Mouse (Mus musculus) forebrain, embryonic 16.5 days (tissue): ENCODE measurements at regions not wholly inside any gene's neighbourhood (a gene's known extent, or its start where the extent isn't known, plus 50 kb on each side); places are given as distances from the start of the nearest gene placed in this dataset.
A peak's percentile ranks its signal among the peaks of the same experiment; 100 is the strongest.

Experiments used
- ATAC-seq: fragments of 200-750 bp; cut with Nextera tagmentation; 2 replicates; pipeline ENCODE4 v1.8.0; 2017; ENCODE audit warnings: mild to moderate bottlenecking, moderate library complexity
- H3K27ac ChIP-seq: fragments of 300-500 bp; sonication (generic); 2 replicates; pipeline ENCODE4 v1.5.1; 2014; ENCODE audit warnings: low read length, control low read depth
- H3K27me3 ChIP-seq: fragments of 300-500 bp; sonication (generic); replicated peaks from 2 replicates; pipeline ENCODE4 v1.6.1; 2014; ENCODE audit warnings: low read length; ENCODE audit not compliant: control insufficient read depth, insufficient read depth
- H3K36me3 ChIP-seq: fragments of 300-500 bp; sonication (generic); 2 replicates; pipeline ENCODE4 v1.6.1; 2014; ENCODE audit not compliant: control insufficient read depth, insufficient read depth
- H3K4me1 ChIP-seq: fragments of 300-500 bp; sonication (generic); replicated peaks from 2 replicates; pipeline ENCODE4 v1.6.1; 2014; ENCODE audit warnings: low read length; ENCODE audit not compliant: control insufficient read depth, insufficient read depth
- H3K4me2 ChIP-seq: fragments of 300-500 bp; sonication (generic); 2 replicates; pipeline ENCODE4 v1.6.1; 2014; ENCODE audit warnings: mild to moderate bottlenecking, low read length, control low read depth
- H3K4me3 ChIP-seq: fragments of 300-500 bp; sonication (generic); replicated peaks from 2 replicates; pipeline ENCODE4 v1.5.1; 2014; ENCODE audit warnings: mild to moderate bottlenecking, low read length, control low read depth
- H3K9ac ChIP-seq: fragments of 300-500 bp; sonication (generic); replicated peaks from 2 replicates; pipeline ENCODE4 v1.6.1; 2014; ENCODE audit warnings: low read depth, low read length, control low read depth
- H3K9me3 ChIP-seq: fragments of 300-500 bp; sonication (generic); 2 replicates; pipeline ENCODE4 v1.6.1; 2016; ENCODE audit warnings: low read length; ENCODE audit not compliant: control insufficient read depth
- WGBS: fragments of 180-500 bp; shearing (Covaris S2); extraction: QIAGEN DNeasy Blood & Tissue Kit; methylation state at CpG from one replicate; pipeline ENCODE4 v1.1.7; 2014; 5-methylcytosine and 5-hydroxymethylcytosine counted together

DNA sequence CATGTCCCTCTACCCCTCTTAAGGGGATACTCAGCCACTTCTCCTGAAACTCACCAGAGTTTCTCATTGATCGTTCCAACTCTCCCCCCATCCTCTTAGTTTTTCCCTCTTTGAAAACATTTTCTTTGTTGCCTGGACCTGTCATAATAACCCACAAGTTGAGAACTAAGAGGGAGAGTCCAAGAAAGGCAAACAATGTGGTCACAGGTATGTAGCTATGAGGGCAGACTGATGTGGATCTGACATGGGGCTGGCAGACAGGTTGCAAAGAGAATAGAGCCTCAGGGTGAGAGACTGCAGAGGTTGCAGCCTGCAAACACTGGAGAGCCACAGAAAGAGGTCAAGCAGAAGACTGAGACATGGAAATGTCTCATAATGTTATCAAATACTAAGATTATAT is 69.9 kb upstream of the Rbms1 start:
- WGBS: 89% methylated on average over 1 of the region's 1 CpGs
- ATAC-seq: no peak
- no peak overlapping the region for H3K4me2 ChIP-seq
- H3K9me3 ChIP-seq: no peaks in the 10 kb centered on the region
- no peak overlapping the region for H3K27ac ChIP-seq
- H3K4me1 ChIP-seq: no peaks in the 10 kb centered on the region
- no peak overlapping the region for H3K9ac ChIP-seq
- no peaks in the 10 kb centered on the region for H3K36me3 ChIP-seq
- no peak overlapping the region for H3K4me3 ChIP-seq
- H3K27me3 ChIP-seq: no peaks in the 10 kb centered on the region

DNA sequence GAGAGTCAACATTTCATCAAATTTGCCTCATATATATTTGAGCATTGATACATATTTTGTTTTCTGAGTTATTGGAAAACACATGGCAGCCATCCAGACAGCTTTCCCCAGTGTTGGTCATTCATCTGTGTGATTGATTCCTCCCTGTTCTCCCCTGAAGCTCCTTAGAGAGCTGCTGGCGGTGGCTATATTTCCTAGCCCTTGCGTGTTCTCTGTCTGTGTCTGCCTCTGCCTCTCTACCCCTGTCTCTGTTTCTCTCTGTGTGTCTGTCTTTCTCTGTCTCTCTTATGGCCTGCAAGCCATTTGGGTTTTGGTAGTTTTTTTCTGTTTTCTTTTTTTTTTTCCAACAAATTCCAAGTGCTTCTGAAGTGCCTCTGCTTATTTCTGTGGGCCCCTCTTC is 66.7 kb upstream of the Rbms1 start:
- Histone ChIP-seq H3K36me3 (no peaks in the 10 kb centered on the region), H3K27ac (no peak overlapping the region), H3K27me3 (no peaks in the 10 kb centered on the region), H3K4me1 (no peaks in the 10 kb centered on the region), H3K9ac (no peak overlapping the region), H3K9me3 (no peaks in the 10 kb centered on the region), H3K4me3 (no peak overlapping the region), H3K4me2 (no peak overlapping the region)
- WGBS: 87% methylated on average over 2 of the region's 2 CpGs
- no peak for ATAC-seq

DNA sequence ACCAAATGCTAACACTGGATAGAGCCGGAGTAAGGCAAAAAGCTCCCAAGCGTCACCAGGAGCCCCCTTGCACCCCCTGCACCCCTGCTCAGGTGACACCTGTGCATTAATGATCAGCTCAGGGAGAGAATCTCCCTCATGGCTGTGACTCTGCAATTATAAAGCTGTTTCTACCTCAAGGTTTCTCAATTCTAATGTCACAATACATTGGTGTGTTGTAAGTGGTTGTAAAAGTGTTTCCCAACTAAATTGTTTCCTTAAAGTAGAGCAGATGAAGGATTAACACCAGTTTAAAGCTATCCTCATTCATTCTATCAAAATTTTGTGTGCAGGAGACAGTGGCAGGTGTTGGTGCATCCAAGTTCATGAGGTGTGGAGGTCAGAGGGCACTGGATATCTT is 65.6 kb upstream of the Rbms1 start:
- no peak overlapping the region for H3K4me2 ChIP-seq
- no peaks in the 10 kb centered on the region for H3K36me3 ChIP-seq
- no peaks in the 10 kb centered on the region for H3K27me3 ChIP-seq
- 88% methylated on average over 2 of the region's 2 CpGs for WGBS
- no peak overlapping the region for H3K4me3 ChIP-seq
- no peak overlapping the region for H3K27ac ChIP-seq
- no peaks in the 10 kb centered on the region for H3K9me3 ChIP-seq
- H3K9ac ChIP-seq: no peak overlapping the region
- no peaks in the 10 kb centered on the region for H3K4me1 ChIP-seq
- ATAC-seq: no peak

DNA sequence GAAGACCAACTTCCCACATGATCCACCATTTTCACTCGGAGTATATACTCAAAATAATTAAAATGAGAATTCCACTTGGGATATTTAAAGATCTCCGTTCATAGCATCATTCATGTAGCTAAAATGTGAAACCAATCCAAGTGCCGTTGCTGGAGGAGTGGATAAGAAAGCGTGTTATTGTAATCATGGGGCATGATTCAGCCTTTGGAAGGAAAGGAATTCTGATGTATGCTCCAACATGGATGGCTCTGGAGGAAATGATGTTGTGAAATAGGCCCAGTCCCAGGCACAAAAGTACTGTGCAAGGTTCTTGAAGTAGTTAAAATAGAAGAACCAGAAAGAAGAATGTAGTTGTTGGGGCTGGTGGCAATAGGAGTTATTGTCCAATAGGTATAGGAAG is 64.7 kb upstream of the Rbms1 start:
- Histone ChIP-seq H3K27ac (no peak overlapping the region), H3K27me3 (no peaks in the 10 kb centered on the region), H3K36me3 (no peaks in the 10 kb centered on the region), H3K9ac (no peak overlapping the region), H3K4me1 (no peaks in the 10 kb centered on the region), H3K4me3 (no peak overlapping the region), H3K9me3 (no peaks in the 10 kb centered on the region), H3K4me2 (no peak overlapping the region)
- ATAC-seq: no peak
- WGBS: 88% methylated on average over 4 of the region's 4 CpGs

DNA sequence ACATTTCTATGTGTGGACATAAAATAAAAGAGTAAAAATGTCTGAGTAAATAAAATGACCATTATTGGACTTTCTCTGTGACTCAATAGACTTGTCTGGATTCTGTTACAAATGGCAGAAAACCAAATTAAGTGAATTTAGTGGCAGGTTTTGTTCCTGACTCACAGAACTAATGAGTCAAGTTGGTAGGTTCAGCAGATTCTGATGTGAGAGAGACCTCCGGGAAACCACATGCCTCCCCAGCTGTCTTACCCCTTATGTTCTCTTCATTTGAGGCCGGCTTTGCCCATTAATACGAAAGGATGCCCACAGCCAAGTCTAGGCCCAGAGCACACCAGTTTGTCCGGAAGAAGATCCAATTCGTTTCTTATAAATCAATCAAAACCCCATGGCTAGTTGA is 59.4 kb upstream of the Rbms1 start:
- no peak overlapping the region for H3K27ac ChIP-seq
- no peak overlapping the region for H3K4me3 ChIP-seq
- 70% methylated on average over 5 of the region's 5 CpGs for WGBS
- H3K9ac ChIP-seq: no peak overlapping the region
- no peaks in the 10 kb centered on the region for H3K9me3 ChIP-seq
- no peaks in the 10 kb centered on the region for H3K36me3 ChIP-seq
- 0 out of 2 replicates have a peak, but pooled peaks have one; percentile 38 for ATAC-seq
- H3K4me2 ChIP-seq: no peak overlapping the region
- no peaks in the 10 kb centered on the region for H3K27me3 ChIP-seq
- no peaks in the 10 kb centered on the region for H3K4me1 ChIP-seq

DNA sequence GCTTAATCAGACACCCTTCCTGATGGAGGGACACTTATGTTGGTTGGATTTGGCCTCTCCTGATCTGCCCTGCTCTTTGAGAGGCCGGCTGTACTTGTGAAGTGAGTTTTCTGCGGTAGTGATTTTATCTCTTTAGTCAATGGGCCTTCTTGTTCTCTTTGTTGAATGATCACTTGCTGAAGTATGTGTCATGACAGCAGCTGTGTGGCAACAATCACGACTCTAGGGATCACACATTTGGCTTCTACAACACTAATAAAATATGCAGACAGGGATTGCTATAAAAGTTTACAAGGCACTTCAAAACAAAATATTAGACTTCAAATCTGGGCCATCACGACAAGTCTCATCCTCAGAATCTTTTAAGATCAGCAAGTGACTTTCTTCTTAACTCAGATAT is 57.8 kb upstream of the Rbms1 start:
- Histone ChIP-seq H3K4me1 (no peaks in the 10 kb centered on the region), H3K4me3 (no peak overlapping the region), H3K9ac (no peak overlapping the region), H3K4me2 (no peak overlapping the region), H3K27me3 (no peaks in the 10 kb centered on the region), H3K36me3 (no peaks in the 10 kb centered on the region), H3K9me3 (no peaks in the 10 kb centered on the region), H3K27ac (no peak overlapping the region)
- 78% methylated on average over 4 of the region's 4 CpGs for WGBS
- no peak for ATAC-seq

DNA sequence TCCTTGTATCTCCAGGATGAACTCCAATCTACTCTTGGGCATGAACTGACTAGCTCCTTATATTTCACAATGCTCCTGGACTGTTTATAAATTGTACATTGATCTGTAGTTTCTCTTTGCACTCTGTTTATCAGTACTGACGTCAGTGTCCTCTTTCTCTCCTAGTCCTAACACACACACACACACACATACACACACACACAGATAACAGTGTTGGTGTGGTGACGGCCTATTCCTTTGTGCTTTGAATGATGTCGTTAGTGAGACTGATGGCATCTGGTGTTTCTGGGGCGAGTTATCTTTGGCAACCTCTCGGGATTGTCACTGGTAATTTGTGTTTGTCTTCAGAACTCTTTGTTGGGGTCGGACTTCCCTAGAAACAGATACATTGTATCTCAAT is 50.0 kb upstream of the Rbms1 start:
- Histone ChIP-seq H3K4me2 (no peak overlapping the region), H3K27me3 (no peaks in the 10 kb centered on the region), H3K4me1 (peaks cover 3% of the 10 kb centered on the region; the same call in 1 of the 2 replicates), H3K27ac (no peak overlapping the region), H3K9ac (no peak overlapping the region), H3K36me3 (no peaks in the 10 kb centered on the region), H3K9me3 (peaks cover 2% of the 10 kb centered on the region; the same call in 1 of the 2 replicates), H3K4me3 (no peak overlapping the region)
- WGBS: 24% methylated on average over 6 of the region's 6 CpGs
- ATAC-seq: no peak
